Mouse (Mus musculus) cerebellum, adult 9-11 months (tissue): ENCODE data around the gene Trabd2b.

Experiments
- DNase-seq: peaks from one replicate; pipeline ENCODE4 v3.0.0; 2022

Gene Trabd2b

DNA sequence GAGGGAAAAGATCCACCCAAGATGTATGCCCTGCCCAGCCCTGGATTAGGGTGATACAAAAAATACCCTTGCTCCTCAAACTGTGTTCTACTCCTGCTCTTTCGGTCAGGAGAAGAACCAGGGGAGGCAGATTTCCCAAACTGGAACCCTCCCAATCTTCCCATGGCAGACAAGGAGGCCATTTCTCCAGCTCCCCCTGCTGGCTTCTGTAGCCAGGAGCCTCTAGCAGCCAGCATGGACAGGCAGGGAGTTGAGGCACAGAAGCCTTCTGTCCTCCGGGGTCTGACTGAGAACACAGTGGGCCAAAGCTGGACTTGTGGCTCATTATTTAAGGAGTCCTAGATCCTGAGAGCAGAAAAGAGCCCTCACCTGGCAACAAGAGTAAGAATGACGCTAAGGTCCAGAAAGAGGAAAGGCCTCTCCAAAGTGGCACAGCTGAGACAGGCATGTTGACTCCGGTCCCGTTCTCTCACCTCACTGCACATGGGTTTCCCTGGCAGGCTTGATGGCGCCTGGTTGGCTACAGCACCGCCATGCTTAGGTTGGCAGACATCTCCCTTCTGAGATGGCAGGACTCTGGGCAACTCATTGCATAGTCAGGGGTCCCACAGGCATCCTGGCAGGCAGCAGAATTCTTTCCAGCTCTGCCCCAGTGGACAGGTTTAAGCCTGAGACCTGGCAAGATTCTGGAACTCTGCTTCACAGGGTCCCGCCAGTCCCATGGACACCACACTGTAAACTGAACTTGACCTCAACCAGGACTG lies 204.8 kb downstream of the Trabd2b start:
- DNase-seq, result no peak

DNA sequence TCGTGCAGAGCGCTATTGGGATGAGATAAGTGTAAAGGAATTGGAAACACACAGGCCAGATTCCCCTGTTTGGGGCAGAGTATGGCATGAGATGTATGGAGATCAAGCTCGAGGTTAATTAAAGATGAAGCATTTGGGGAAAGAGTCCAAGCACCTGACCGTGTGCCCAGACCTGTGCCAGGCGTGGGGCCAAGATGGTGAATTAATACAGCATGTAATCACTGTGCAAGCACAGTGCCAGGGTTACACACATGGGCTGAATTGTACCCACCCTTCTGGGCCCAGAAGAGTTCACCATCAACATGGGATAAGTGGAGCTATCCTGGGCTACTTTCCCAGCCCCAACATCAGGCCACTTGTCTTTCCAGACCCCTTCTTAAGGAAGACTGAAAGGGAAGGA lies 205.5 kb downstream of the Trabd2b start:
- no peak for DNase-seq

DNA sequence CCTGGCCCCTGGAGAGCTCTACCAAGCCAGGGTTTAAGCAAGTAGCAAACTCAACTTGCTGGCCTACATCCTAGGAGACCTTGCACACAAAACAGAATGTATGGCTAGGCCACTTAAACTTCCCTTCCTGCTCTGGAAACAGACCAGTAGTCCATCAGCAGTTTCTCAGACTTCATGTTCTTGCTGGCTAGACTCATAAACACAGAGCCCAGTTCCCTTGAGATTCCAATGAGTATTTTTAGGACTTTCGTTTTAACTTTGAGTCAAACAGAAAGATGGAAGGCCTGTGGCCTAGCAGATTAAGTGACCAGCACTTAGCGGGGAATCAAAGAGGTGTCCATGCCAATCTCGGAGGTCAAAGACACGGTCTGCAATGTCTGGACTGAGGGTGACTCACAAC lies 206.3 kb downstream of the Trabd2b start:
- DNase-seq, result no peak

DNA sequence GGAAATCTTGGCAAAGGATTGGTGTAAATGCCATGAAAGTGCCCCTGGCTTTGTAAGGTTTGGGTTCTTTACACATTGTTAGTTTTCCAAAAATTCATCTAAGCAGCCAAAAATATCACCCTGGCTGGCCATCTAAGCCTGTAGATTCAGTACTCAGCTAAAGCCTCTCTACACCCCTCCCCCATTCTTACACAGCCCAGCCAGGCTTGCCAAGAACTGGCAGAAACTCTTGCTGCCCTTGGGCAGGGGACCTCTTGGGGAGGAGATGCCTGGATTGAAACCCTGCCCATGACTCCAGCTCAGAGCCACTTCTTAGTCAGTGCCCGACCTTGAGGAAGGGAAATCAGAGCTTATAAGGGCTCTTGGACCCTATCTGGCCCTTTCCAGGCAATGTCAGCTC lies 207.6 kb downstream of the Trabd2b start:
- DNase-seq, result no peak

DNA sequence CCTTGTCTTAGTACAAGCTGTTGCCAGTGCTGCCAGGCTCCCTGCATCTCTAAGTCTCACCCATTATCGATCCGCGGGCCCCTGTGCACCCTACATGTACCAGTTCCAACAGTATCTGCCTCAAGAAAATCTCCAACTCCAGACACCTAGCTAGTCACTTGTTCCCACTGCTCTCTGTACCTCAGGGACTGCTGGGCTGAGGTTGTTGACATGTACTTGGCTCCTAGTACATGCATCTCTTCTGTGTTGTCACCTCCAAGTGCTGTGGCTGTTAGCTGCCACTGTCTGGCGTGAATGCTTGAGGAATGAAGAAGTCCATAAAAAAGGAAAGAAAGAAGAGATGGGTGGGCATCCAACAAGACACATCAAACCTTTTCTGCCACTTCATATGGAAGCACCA lies 209.2 kb downstream of the Trabd2b start:
- DNase-seq, result no peak

DNA sequence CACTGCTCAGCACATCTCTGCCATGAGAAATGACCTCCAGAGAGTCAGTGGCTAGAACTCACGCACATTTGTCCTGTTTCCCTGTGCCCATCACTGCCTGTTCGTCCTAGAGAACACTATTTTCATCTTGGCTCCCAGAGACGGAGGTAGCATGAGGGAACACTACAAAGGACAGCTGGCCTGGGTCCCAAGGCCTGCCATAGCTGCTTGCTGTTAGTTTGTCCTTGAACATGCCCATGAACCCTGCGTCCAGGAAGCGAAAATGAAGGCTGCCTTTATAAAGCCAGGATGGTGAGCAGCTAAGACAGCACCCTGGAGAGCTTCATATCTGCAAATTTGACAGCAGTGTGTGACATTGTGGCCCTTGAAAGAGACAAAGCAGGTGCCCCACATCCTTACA lies 216.4 kb downstream of the Trabd2b start:
- DNase-seq, result no peak

DNA sequence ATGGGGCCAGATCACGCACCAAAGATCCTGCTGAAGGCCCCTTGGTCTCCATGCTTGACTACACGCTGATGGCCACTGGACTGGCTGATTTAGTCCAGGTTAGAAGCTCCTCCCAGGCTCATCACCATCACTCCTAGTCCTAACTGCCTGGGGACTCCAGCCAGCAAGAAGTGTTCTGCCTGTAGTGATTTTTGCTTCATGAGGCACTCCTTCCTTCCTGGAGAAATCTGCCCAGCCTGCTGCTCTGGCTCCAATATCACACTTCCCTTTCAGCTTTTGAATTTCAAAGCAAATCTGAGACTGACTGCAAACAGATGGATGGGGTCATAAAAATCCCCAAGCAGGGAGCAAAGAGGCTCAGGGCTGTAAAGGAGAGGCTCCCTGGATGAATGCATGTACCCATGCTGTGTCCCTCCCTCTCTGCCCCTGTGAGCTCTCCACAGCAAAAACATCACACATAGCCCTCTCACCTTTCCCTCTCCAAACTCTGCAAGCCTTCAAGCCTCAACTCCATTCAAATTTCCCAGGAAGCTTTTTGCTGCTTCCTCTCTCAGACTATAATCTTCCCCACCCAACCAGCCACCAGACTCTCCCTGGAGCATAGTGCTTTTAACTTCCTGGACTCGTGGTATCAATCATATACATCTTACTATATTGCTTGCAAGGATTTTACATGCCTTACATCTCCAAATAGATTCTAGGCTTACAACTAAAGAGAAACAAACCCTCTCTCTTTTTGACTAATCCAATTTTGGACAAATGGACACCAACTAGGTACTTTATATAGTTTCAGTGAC lies 217.8 kb downstream of the Trabd2b start:
- no peak for DNase-seq

DNA sequence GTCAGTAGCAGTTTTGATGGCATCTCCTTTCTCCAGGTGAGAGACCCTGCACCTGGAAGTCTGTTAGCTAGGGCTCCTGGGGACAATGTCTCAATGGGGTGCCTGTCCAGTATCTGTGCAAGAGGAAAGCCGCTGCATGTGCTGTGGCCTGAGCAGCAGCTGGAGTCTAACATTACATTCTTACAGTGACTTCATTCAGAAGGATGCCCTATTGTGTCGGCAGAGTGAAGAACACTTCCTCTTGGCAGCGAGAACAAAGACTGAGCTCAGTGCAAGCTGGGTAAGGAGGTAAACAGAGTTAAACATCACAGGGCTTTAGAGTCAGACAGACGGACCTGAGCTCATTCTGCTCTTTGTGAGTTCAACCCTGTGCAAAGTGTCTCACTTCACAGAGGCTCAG lies 218.8 kb downstream of the Trabd2b start:
- no peak for DNase-seq

DNA sequence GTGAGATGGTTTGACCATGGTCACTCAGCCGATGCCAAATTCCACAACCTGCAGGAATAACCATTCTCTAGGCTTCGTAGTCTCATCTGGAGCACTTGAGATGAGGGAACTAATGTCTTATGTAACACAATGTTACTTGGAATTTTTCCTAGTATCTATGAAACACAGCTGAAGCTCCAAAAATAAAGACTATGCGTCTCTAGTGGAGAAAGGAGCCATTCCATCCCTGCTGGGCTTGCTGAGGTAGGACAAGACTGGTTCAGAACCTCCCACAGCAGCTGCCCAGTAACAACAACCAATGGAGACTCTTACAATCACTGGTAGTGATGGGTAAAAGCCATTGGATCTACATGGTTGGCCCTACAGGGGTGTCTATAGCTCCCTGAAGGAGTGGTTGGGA lies 219.4 kb downstream of the Trabd2b start:
- DNase-seq, result no peak

DNA sequence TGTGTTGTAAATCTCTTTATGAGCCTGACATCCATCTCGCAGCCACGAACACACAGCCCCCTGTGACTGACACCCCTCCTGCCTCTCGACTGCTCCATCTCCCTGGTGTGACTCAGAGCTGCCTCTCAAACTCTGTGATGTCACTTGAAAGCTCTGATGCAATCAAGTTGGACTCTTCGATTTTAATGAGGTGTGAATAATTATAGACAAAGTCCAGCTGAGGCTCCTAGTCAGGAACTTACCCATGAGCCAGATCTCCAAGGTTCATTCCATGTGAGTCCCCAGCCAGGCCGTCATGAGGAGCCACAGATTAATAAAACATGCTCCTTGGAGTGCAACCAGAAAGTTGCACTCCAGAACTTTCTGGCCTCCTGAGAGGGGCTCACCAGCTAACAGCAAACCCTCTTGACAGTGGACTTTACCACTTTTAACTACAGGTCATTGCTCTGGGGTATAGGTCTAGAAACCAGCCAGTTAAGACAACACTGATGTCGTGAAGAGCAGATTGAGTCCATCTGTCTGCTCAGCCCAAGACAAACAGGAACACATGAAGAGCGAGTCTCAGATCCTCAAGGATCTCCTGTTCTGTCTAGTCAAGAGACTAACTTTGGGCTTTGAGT lies 221.3 kb downstream of the Trabd2b start:
- no peak for DNase-seq

DNA sequence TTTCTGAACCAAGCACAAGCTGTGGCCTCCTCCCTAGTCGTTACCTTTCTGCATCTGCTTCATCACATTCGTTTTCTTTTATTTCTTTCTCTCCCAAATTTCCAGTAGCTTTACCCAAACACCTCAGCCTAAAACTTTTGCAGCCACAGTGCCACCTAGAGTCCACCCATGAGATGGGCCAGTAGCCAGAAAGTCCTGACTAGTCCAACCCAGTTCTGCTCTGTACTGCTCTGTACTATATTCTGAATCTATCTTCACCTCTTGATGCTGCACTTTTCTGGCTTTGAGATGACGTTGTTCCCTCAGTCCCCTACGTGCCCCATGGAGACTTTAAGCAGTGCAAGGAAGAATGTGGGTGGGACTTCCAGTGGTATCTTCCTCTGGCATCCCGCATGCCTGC lies 229.4 kb downstream of the Trabd2b start:
- DNase-seq, result peak; percentile 18

DNA sequence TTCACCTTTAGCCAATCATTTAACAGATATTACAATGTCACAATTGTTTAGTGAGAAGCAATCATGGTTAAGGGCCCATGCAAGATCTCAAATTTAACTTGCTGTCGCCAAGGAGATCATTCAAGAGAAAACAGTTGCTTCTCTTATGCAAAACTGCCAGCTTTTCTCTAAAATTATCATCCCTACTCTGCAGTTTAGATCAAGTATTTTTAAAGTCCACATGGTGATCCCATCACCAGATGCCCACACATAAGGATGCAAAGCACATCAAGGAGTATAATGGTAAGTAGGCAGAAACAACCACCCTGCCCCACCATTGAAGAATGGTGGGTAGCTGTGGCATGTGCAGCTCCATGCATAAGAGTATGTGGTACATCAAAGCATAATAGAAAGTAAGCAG lies 229.8 kb downstream of the Trabd2b start:
- no peak for DNase-seq

DNA sequence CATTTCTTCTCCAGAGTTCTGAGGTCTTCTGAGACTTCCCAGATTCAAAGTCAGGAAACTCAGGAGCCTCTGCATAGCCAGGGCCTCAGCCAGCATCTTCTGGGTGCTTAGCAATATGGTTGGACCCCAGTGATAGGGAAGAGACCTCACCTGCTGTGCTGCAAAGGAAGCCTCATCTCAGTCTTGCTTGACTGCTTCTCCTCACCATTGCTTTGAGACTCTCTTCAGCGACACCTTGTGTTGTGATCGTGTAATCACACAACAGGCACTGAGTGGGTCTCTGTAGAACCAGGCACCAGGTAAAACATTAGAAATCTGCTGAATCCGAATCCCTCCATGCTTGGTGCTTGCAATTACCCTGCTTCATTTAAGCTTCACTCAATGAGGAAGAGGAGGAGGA lies 230.6 kb downstream of the Trabd2b start:
- no peak for DNase-seq

DNA sequence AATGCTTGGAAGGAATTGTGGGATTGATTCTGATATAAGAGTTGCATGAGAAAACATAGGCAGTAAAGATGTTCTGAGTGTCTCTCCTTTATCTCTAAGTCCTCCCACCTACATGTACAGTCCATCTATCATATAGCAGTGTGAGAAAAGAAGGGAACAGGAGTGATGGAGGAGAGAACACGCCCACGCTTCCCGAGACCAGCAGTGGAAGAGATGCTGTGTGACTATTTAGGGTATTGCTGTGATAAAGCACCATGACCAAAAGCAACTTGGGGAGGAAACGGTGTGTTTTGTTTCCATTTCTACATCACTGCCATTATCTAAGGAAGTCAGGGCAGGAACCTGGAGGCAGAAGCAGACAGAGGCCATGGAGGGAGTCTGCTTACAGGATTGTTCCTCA lies 235.9 kb downstream of the Trabd2b start:
- no peak for DNase-seq

DNA sequence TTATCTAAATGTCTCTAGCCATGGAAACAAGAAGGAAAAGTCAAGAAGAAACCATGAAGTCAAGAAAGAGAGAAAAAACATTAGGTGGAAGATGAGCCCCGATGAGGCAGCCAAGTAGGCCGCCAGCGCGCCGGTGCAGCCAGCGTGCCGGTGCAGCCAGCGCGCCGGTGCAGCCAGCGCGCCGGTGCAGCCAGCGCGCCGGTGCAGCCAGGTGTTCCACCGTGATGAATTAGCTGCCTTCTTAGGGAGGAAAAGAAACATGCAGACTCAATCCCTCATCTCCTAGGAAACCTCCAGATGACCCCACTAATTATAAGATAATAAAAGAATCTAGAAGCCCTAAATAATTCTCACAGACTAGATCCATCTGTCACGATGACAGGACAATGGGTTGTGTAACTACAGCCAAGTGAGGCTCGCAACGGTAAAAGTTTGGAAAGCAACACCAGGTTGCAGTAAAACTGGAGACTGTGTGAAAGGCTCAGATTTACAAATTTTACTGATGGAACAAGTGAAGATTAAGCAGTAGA lies 237.2 kb downstream of the Trabd2b start:
- DNase-seq, result no peak

DNA sequence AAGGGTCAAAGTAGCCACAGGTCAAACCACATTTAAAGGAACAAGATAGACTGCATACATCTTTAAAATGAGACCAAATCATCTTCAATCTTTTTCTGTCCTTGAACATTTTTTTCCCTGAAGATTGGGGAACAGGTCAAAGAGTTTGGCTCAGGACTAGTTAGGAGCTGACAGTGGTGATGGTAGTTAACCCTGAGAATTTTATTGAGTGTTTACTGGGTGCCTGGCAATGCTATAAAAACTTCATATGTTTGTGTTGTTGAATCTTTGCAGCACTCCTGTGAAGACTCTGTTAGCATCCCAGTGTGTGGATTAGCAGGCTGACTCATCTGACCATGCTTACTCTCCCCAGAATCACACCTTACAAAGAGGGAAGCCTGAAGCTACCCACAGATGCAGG lies 238.8 kb downstream of the Trabd2b start:
- no peak for DNase-seq

DNA sequence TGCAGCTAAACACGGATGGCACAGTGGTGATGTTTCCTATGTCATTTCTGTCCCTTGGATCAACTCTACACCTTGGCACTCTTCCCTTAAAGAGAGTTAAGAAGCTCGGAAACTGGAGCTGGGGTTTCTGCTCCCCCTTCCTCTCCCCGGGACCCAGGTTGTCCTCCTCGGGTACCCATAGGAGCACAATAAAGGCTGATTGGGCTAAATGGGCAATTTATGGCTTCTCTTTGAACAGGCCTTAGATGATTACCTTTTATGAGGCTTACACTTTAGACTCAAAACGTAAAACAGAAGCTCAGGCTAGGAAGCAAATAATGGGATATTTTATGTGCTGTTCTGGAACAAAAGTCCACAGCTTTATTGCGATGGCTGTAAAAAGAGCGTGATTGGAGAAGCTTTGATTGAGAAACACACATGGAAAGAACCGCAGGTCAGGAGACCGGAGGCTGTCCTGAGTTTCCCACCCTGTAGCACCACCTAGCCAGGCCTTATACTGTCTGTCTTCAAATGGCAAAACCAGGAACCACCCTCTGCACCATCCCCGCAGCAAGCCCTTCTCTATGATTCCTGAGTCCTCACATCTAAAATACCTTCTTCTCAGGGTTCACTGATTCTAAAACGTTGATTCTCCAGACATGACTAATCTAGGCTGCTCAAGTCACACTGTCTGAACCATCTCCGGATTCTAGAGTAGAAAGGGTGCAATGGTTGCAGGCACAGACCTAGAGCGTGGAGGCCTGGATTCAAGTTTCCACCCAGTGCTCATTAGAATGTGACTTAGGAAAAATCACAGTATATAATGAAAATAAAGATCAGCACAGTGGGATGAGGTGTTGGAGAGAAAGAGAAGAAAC lies 240.5 kb downstream of the Trabd2b start:
- DNase-seq, result no peak

DNA sequence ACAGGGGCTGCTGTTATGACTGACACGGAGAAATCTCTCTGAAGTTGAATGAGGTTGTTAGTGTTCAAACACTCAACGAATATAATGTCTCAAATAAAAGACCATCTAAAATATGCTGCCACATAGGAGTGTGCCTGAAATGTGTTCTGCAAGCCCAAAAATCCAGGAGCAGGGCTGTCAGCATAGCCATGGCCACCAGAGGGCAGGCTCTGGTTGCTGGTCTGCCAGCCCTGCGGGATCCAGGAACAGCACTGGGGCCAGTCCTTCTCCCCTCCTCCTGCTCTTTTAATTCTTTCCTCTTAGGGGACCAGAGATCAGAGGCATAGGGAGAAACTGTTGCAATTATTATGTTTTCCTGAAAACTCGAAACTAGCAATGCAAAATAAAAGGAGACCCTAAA lies 241.2 kb downstream of the Trabd2b start:
- DNase-seq, result peak; percentile 13

DNA sequence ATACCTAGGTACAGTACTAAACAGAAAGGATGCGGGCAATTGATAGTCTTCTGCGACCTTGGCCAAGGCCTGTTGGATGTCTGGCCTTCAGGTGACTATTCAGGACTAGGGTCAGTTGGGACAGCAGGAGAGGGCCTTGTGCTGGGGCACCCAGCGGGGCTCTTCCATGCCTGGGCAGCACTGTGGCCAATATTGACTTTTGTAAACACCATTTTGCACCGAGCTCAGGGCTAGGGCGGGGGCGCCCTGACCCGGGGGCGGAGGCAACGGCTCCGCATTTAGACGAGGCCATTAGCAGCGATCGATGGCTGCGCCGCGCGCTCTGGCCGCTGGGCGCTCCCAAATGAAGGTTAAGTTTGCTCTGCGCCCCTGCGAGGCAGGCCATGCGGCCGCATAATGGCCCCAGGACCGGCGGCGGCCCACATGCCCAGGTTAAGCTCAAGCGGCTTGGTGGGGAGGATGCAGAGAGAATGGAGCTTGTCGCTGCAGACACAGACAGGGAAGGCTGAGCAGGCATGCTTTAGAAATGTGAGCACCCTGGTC lies 242.1 kb downstream of the Trabd2b start:
- DNase-seq, result no peak

DNA sequence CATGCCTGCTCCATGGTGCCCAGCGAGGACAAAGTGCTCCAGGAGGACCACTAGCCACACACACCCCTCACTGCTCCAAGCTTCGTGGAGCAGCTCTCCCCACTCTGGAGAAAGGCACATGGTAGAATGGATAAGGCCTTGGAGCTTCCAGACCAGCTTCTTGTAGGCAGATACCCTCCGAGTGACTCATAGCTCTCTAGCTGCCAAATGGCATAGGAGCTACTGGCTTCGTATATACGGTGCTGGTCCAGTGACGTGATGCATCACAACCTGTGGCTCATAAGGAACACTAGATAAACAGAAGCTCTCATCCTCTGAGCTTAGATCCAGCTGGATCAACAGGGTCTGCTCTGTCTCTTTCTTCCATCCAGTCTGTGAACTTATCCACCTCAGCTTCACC lies 244.0 kb downstream of the Trabd2b start:
- no peak for DNase-seq

DNA sequence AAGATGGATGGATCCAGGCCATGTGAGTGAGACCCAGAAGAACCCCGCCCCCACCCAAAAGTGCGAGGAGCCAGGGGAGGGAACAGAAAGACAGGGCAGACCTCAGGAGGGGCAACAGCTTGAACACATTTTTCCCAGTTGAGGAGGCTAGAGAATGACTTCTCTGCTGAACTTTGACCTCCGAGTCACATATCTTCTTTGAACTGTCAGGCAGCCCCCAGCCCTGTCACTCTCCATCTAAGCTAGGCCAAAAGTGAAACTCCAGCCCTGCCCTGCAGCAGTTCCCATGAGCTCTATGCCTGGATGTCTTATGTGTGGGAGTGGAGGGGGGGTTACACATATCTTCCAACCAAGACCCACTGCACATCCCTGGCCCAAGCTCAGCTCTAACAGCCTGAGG lies 244.5 kb downstream of the Trabd2b start:
- DNase-seq, result no peak

DNA sequence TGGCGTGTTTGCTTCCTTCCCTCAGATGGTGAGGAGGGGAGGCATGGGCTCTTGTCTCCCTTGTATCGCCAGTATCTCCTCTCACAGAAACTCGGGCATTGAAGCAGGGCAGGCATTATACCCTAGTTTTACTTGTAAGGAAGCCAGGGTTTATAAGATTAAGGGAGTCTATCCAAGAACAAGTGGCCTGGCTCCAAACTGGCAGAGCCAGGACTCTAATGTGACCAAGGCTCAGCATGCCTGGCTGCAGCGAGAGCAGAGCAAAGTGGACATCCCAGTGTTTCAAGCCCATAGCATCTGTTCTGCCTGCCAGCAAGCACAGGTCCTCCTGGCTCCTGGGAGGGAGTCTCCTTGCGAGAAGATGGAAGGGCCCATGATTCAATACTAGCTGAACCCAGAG lies 245.1 kb downstream of the Trabd2b start:
- DNase-seq, result peak; percentile 22

DNA sequence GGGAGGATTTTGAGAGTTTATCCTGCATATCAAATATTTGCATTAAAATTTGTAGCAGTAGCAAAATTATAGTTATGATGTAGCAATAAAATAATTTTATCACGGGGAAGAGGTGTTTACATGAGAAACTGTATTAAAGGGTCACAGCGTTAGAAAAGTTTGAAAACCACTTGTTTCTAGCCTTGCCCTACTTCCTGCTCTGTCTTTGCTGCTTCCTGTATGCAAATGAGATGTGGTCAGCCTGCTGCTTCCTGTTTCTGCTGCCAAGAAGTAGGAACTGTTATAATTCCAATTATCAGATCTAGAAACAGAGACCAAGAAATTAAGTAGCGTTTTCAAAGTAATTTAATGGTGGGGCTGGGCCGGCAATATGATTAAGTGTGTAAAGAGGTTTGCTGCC lies 245.9 kb downstream of the Trabd2b start:
- DNase-seq, result no peak
